Mouse (Mus musculus): ENCODE measurements at regions not wholly inside any gene's neighbourhood (a gene's known extent, or its start where the extent isn't known, plus 50 kb on each side); places are given as distances from the start of the nearest gene placed in this dataset.

DNA sequence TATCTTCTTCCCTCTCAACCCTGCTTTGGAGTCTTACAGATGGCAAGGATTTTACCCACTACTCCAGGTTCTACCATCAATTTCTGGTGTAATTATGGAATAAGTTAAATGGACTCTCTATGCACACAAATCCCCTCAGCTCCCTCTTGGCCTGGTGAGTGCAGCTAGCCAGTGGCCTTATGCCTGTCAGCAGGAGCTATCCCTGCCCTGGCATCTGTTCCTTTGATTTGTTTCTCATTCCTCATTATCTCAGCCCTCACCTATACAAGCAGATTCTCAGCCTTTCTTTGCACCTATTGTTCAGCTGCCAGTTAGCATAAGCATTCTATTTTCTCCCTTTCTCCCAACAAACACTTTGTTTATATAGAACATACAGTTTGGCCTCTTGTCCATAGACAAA, 150.3 kb downstream of the Rnf152 start:
- no peak for DNase-seq (ENCODE audit: low spot score in 2 of 2)

- no peak for DNase-seq (ENCODE audit: low spot score in 2 of 2)
These were observed 157.2 kb downstream of the Rnf152 start for GRCm38 (mm10) chr1:105199305-105199704.

DNA sequence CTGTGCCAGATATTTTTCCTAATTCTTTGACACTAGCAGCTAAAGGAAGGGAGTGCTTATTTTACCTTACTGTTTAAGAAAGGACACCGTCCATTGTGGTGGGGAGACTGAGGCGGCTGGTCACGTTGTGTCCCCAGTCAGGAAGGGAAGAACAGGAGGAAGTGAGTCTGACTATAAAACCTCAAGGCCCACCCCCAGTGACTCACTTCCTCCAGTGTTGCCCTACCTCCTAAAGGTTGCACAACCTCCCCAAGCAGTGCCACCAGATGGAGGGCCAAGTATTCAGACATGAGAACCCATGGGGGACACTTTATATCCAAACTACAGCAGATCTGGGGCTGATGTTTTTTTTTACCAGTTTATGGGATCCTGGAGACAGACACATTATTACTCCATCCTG, 165.4 kb downstream of the Rnf152 start:
- DNase-seq (ENCODE audit: low spot score in 2 of 2): no peak

- no peak for DNase-seq (ENCODE audit: low spot score in 2 of 2)
These were observed 167.6 kb downstream of the Rnf152 start for GRCm38 (mm10) chr1:105188920-105189266.

- no peak for DNase-seq (ENCODE audit: low spot score in 2 of 2)
These were observed 168.1 kb downstream of the Rnf152 start for GRCm38 (mm10) chr1:105188210-105188919.

DNA sequence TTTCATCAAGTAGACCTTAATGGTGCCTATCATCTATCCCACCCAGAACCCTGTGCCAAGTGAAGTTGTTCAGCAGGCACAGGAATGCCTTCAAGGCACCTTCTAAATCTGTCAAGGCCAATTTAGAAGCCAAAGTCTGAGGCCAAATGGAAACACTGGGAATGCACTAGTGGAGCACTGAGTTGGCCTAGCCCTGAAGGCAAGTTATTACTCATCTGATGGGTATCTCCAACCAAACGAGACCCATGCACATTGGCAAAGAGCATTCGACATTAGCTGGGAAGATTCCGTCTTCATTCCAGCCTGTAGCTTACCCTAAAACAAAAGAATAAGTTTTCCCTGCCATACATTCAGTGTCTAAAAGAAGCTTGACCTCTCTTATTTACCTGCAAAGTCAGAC, 172.0 kb downstream of the Rnf152 start:
- DNase-seq (ENCODE audit: low spot score in 2 of 2): no peak

GRCm38 (mm10) chr1:105179371-105179823, 177.1 kb downstream of the Rnf152 start:
- peak in 1 of 2 experiments; percentile 27 for DNase-seq (ENCODE audit: low spot score in 2 of 2)

- no peak for DNase-seq (ENCODE audit: low spot score in 2 of 2)
These were observed 177.7 kb downstream of the Rnf152 start for GRCm38 (mm10) chr1:105178773-105179172.

DNA sequence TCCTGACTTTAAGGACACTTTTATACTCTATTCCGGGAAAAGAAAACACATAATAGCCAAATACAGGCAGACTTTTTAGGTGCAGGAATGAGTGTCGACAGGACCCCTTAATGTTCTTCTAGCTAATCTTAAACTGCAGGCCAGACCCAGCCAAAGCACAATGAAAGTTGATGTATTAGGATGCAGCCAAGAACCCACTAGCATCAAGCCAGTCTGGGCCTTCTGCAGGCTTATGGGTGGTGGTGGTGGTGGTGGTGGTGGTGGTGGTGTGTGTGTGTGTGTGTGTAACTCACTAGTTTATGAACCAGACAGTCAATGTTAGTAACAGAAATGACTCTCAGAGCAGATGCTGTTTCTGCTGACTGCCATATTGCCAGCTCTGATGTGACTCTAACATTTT, 178.6 kb downstream of the Rnf152 start:
- DNase-seq (ENCODE audit: low spot score in 2 of 2): no peak

- no peak for DNase-seq (ENCODE audit: low spot score in 2 of 2)
These were observed 179.3 kb downstream of the Rnf152 start for GRCm38 (mm10) chr1:105177015-105177762.

DNA sequence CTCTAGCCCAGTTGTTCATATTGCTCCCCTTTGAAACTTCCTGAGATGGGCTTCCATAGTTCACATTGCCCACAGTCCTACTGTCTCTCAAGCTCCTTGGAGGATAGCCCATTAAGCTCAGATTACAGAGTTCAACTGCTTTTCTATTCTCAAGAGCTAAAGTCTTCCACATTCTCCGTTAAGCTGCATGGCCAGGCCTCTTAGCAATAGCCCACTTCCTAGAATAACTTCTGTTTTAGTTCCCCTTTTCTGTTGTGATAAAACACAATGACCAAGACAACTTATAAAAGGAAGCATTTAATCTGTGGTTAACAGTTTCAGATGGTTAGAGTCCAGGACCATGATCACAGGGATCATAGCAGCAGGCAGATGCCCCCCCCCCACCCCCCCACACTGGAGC, 185.5 kb downstream of the Rnf152 start:
- DNase-seq (ENCODE audit: low spot score in 2 of 2): no peak

DNA sequence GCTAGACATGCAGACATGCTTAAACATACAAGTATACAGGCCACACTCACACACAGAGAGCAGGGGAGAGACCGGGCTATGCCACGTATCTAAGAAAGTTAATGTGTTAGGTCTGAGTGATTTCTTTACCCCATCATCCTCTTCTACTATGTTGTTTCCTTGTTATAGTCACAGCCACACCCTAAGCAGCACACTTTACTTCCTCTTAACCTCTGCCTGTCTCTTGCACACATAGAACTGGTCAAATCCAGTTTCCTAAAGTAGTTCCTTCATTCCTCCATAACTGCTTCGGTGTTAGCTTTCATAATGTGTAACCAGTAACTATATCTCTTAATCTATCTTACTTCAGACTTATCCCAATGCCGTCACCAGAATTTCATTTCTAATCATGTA, 186.4 kb downstream of the Rnf152 start:
- DNase-seq (ENCODE audit: low spot score in 2 of 2): no peak

DNA sequence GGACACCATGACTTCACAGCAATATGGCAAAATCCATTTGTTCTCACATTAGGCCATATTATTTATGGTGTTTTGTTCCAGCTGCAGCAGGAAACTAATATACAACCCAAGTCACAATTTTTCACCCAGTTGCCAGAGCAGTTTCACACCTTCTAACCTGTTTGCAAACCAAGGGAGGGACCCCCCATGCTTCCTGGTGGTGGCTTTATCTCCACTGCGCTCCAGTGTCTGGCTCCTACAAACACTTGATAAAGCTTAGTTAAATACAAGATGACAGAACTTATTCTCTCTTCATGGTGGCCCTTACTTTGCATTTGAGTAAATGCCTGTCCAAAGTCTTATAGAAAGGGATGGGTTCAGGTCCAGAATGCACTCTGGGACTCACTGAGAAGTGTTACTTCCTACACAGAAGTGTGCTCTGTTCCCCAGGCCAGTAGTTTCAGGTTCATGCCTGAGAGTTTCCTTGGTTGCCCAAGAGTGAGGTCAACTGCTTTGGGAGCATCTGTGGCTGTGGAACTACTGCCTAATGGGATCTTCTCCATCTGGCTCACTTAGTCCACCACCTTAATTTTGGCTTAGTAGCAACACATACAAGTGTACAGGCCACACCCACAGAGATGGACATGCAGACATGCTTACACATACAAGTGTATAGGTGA, 186.9 kb downstream of the Rnf152 start:
- no peak for DNase-seq (ENCODE audit: low spot score in 2 of 2)

DNA sequence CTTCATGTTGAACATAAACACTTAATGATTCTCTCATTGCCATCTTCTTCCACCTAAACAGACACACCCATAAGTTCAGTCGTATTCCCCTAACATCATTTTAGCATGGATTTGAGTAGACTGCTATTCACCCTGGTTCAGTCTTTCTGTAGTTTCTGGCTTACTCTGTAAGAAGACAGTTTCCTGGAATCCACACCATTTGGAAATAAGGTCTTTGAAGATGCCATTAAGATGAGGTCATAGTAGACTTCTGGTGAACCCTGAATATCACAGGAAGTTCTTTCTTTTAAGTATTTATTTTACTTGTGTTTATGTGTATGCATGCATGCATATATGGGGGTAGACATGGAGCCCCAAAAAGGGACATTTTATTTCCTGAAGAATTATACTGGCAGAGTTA, 187.7 kb downstream of the Rnf152 start:
- DNase-seq (ENCODE audit: low spot score in 2 of 2): no peak

GRCm38 (mm10) chr1:105157459-105158124, 198.9 kb downstream of the Rnf152 start:
- DNase-seq (ENCODE audit: low spot score in 2 of 2): no peak

GRCm38 (mm10) chr1:105152175-105152828, 204.2 kb downstream of the Rnf152 start:
- no peak for DNase-seq (ENCODE audit: low spot score in 2 of 2)

DNA sequence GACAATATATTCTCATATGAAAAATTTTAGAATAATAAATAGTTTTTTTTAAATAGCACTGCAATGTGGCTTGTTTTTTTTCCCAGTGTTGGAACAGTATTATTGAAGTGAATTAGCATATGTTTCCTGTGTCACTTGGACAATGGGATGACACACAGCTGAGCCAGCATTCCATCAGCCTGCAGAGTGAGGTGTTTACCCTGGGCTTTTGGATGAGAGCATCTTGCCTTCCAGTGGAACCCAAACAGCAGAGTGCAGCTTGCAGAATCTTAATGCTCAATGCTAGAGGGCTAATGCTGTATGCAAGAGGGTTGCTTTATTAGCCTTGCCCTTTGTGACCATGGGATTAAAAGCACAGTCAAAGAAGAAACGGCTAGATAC, 205.1 kb downstream of the Rnf152 start:
- DNase-seq (ENCODE audit: low spot score in 2 of 2): no peak

DNA sequence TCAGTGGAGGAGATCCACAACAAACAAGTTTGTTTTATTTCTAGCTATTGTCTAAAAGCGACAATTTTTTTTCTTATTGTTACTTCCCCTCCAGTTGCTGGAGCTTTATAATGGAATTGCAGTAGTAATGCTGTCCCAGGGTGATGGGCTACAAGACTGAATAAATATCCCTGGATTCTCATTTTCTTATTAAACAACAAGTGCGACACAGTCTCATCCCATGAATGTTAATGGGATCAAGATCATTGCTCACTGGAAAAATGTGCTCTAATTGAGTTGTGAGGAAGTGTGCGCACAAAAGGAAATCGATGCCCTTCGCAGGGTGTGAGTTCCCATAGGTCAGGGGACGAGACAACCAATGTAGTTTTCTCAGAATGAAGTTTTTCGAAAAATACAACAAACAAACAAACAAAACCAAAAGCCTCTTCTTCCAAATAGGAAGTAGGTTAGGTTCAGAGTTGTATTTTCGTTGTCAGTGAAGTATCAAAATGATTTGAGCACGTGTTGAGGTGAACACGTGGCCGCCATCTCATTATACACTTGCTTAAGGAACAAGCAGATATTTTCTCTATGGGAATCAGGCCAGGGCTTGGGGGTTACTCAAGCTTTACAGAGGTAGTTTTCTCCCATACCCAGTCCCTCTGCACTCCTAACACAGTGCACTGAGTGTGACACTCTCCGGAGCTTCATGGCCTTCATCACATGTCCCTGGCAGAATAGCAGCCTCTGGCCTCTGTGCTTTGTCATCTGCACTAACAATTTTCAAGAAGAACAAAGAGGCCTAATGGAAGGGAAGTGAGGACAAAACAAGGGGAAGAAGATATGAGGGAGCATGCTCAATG, 205.7 kb downstream of the Rnf152 start:
- no peak for DNase-seq (ENCODE audit: low spot score in 2 of 2)

DNA sequence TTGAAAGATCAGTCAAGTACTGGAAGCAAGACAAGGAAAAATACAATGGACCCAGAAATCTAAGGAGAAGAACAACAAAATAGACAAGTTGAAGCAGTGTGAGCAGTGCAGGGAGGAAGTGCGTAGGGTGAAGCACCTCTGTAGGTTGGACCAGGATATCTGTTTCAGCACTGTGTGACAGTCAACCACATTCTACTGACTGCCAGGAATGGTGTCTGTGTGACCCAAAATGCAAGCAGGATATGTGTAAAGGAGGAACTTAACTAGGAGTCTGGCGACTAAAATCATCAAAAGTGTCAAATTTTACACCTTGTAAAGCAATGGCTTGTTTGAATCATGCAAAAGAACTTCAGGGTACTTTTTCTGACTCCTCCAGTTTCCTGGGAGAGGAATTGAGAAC, 207.7 kb downstream of the Rnf152 start:
- no peak for DNase-seq (ENCODE audit: low spot score in 2 of 2)

DNA sequence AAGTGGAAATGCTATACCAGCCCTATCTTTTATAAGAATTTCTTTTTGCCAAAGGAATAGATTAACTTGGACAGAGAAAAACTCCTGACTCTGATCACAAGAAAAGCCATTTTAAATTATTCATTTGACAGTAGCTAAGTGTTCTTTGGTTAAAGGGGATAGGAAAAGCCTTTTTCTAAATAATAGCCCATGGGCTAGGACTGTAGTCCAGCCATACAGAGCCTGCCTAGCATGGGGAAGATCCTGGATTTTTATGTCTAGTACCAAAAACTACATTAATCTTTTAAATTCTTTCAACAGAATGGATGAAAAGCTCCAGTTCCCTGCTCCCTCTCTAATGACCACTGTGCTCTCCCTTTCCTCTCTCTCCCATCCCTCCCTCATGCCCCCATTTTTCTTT, 208.5 kb downstream of the Rnf152 start:
- DNase-seq (ENCODE audit: low spot score in 2 of 2): no peak

All from layer of hippocampus, postnatal 10 days (tissue).